Mouse (Mus musculus) urinary bladder, postnatal 14 days (tissue): ENCODE results near the gene Dph6.

Experiments used
- DNase-seq: peaks from one replicate; pipeline ENCODE4 v3.0.0; 2021; ENCODE audit warnings: low spot score

Gene Dph6

GRCm38 (mm10) chr2:114540416-114540815, 114.3 kb downstream of the Dph6 start:
- no peak for DNase-seq

- no peak for DNase-seq
Observed at GRCm38 (mm10) chr2:114536032-114536431, 118.7 kb downstream of the Dph6 start.

- no peak for DNase-seq
Observed at GRCm38 (mm10) chr2:114531010-114531756, 123.6 kb downstream of the Dph6 start.

GRCm38 (mm10) chr2:114520414-114520813, 134.3 kb downstream of the Dph6 start:
- no peak for DNase-seq

- no peak for DNase-seq
Observed at GRCm38 (mm10) chr2:114519907-114520306, 134.9 kb downstream of the Dph6 start.

- no peak for DNase-seq
Observed at GRCm38 (mm10) chr2:114492398-114492797, 162.4 kb downstream of the Dph6 start.

GRCm38 (mm10) chr2:114491907-114492306, 162.9 kb downstream of the Dph6 start:
- no peak for DNase-seq

GRCm38 (mm10) chr2:114486980-114487379, 167.8 kb downstream of the Dph6 start:
- no peak for DNase-seq
